Mouse (Mus musculus): Measurements from ENCODE around the gene Fhit.
A peak's percentile ranks its signal among the peaks of the same experiment; 100 is the strongest.

Fhit gene

DNA sequence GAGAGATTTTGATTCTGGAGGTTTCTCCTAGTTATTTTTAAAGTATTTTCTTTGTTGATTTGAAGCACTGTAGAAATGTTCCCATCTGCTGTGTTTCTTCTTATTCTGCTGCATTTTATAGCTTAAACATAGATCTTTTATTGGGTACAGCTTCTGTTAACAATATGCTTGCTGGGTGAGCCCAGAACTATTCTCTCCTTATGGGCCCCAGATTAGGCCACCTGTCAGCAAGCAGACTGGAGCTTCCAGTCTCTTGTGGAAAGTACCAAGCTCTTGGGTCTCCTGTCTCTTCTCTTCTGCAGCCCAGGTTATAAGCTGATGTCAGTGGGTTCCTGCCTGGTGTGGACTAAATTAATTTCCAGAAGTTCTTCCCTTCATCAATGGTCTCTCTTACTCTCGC, 1513.4 kb downstream of the Fhit start:
- DNase-seq = no peak

DNA sequence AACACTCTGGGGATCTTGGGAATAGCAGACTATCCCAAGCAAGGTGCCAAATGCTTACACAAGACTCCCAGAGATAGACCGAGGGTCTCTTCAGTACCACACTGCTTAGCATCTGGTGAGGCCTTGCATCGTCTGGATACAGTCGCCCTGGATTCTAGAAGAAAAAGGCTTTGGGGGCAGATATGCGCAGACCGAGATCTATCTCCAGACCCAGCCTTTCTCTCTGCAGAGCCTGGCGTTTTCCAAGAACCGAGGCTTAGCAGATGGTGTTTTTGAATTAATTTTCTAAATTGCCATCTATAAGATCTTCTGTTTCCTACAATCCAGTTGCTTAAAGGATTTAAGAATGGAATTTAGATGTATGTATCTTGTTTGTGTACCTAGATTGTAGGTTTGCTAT, 1515.6 kb downstream of the Fhit start:
- DNase-seq = no peak

- DNase-seq = no peak
These were observed 1517.3 kb downstream of the Fhit start for GRCm38 (mm10) chr14:9644216-9645166.

GRCm38 (mm10) chr14:9643700-9644099, 1518.1 kb downstream of the Fhit start:
- DNase-seq = no peak

DNA sequence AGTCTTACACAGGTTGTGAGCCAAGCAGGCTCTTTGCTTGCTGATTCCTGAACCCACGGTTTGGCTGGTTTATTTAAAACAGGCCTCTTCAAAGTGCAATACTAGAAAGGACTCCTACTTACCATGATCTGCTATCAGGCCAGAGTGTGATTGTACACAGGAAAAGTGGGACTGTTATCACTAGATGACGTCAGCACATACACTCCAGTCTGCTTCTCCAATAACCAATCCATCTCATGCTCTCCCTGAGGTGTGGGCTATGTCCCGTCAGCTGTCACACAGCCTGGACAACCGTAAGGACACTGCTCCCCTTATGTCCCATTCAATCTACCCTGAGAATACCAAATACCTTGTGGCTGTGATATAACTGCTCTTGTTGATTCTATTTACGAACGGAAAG, 1519.2 kb downstream of the Fhit start:
- DNase-seq = no peak

DNA sequence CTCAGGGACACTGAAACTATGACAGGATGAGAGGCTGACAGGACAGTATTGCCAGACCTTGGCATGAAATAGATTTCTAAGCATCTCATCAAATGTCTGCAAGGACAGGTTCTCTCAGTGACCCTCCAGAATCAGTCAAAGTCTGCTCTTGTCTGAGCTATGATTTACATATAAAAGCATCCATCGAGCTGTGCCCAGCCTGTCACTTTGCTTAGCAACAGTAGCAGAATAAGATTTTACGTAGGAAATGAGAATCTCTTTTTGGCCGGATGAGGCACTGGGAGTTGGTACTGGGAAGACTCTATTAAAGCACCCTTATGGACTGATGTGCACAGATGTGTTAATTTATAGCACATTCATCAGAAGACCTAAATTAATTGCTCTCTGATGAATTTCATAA, 1519.8 kb downstream of the Fhit start:
- no peak for DNase-seq

DNA sequence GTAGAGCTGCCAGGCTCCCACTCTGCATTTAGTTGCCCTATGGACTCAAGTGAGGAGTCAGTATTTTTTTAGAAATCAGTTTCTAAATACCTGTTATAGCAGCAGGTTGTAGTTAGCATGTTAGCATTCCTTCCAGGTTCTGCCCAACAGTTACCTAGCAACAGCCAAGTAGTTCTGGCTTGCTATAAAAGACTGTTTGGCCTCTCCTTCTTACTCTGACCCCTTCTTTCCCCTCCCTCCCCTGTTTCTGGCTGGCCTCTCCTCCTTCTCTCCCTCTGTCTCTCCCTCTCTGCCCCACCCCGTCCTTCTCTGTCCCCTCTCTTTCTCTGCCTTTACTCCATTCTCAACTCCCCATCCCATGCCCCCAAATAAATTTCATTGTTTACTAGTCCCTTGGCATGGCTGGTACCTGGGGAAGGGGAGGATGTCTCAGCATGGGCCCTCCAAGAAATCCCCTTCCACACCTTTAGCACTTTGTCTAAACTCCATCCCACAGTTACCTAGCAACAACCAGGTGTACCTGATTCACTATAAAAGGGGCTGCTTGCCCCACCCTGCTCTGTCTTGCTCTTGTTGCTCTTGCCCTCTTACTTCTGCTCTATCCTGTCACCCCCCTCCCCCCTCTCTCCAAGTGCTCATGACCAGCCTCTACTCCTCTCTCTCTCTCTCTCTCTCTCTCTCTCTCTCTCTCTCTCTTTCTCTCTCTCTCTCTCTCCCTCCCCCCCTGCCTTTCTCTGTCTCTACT, 1527.4 kb downstream of the Fhit start:
- no peak for DNase-seq

DNA sequence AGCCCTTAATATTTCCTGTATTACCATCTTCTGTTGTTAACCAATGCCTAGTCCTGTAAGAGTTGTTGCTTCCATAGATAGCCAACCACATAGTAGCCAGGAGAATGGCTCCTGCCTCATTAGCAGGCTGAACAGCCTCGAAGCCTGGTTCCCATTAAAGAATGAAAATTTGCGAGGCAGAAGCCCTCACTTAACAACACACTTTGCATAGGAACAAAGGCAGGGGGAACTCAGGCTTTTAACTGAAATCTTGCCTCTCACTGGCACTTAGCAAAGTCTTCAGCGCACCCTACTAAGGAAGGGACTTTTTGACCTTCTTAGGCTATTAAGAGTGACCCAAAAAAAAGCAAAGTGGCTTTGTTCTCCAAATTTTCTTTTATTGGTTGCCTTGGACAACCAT, 1529.3 kb downstream of the Fhit start:
- no peak for DNase-seq

DNA sequence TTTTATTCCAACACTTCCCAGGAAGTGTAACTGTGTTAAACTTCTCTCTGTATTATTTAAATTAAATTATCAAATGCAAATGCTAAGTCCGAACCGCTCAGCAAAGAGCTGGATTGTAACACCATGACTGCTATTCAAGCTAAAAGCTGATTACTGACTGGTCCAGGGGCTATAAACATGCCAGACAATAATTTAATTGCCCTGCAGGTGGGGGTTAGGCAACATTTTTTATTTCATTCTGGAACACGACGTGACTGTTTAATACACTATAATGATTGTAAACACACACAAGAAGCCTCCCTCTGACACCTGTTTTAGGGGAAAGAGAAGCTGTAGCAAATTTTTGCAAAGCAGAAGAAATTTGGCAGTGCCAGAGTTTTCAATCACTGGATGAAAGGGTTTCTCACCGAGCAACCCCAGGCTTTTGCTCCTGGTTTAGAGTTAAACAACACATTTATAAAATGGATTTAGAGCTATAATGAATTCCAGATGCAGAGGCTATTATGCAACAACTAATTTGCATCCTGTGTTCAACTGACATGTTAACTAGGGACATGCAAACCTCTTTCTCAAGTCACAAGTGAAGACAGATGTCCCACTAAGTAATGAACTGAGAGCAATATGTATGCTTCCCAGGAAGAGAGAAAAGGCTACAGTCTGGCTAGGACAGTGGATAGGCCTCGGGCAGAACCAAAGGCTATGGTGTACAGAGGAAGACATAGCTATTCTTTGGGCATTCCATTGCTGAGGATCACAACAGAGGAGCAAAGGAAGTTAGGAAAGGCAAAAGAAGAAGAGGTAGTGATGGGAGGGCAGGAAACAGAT, 1538.4 kb downstream of the Fhit start:
- no peak for DNase-seq

- DNase-seq = no peak
These were observed 1540.8 kb downstream of the Fhit start for GRCm38 (mm10) chr14:9620902-9621540.

GRCm38 (mm10) chr14:9619840-9620239, 1542.0 kb downstream of the Fhit start:
- no peak for DNase-seq

- DNase-seq = no peak
These were observed 1548.7 kb downstream of the Fhit start for GRCm38 (mm10) chr14:9613126-9613525.

DNA sequence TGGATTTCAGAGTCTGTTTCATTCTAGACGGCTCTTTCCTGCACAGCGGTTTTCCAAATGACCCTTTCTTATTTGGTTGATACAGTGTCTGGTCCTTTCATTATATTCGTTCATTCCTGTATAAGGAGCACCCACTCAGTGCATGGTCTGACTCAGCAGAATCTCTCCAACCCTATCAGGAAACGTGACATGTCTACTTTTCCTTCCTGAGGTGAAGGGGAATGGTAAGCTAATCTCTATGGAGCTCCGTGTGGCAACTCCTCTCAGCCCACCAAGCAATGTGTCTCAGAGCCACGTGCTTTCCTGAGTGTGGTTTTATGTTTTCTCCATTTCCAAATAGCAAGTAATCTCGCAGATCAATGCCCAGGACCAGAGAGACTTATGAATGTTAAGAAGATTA, 1552.7 kb downstream of the Fhit start:
- DNase-seq = no peak

GRCm38 (mm10) chr14:9606584-9607377, 1555.1 kb downstream of the Fhit start:
- DNase-seq = peak; percentile 43

DNA sequence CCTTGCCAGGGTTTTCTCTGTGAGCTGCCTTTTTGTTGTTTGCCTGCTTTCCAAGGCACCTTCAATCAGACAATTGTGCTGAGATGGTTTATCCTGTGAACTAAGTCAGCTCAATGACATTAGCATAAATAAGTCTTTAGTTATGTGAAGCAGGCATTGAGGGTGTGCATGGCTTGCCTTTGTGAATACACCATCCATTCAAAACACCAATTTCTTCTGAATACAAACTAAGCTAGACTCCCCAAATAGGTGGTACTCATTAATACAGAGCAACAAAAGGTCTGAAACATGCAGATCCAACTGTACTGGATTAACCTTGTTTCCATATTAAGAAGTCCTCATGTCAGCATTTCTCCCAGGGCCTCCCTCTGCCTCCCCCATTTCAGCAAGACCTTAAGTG, 1561.6 kb downstream of the Fhit start:
- no peak for DNase-seq

DNA sequence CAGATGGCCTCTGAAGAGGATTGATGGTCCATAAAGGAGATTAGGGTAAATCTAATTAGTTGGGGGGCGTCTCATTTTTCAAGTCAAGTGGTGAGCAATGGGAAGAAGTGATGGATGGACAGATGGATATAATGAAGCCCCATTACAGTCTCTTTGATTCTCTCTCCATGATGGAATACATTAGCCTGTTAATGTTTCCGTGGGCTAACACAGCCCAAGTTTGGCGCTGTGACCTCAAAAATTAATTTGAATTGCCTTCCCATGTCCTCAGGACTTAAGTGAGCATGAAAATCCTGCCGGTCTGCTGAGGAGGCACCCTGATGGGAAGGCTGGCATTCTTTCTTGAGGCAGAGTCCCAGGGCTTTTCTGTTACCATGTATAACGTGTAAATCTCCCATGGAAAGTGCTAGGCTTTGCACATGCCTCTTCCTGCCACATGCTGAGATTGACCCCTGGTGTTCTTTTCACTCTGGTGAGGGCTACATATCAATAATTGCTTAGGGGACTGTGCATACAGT, 1564.3 kb downstream of the Fhit start:
- DNase-seq = no peak

GRCm38 (mm10) chr14:9589121-9589520, 1572.7 kb downstream of the Fhit start:
- no peak for DNase-seq

DNA sequence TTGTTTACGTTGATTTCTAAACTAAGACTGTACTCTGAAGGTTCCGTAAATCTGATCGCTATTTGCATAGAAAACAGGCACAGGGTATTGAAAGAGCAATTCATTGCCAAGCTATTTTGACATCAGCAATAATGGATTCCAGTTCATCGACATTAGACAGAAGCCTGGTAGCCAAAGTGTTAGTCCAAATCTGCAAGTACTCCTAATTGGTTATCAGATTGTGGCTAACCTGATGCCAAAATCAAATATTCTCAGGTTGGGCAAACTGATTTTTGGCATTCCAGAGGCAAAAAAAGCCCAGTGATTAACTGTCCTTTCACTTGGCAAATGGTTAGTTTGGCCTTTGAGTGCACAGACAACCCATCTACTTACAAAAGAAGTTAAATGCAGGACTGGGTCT, 1573.9 kb downstream of the Fhit start:
- DNase-seq = no peak

GRCm38 (mm10) chr14:9583227-9584155, 1578.3 kb downstream of the Fhit start:
- no peak for DNase-seq

DNA sequence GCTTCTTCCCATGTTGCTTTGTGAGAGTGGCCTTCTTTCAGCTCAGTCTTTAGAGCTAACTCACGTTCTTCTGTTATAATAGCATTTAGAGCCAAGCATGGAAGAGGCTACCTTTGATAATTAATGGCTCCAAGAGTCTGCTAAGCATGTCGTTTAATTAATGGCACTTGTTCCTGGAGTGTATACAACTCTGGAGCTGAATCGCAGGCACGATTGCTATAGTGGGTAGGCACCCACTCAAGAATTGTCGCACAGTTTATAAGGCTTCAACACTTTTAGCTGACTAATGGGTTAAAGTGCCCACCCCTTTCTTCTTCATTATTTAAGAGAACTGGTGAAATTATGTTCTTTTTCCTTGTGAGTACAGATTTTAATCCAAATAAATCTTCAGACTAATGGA, 1605.5 kb downstream of the Fhit start:
- no peak for DNase-seq
